Mouse (Mus musculus): ENCODE data around the gene Tmcc1. TPM values are rescaled to one million over a fixed set of nuclear protein-coding genes. Genes with fewer than 3 reads are reported as not detected.

Tmcc1 gene
- polyA plus RNA-seq, 1 experiment = 48.7 TPM

DNA sequence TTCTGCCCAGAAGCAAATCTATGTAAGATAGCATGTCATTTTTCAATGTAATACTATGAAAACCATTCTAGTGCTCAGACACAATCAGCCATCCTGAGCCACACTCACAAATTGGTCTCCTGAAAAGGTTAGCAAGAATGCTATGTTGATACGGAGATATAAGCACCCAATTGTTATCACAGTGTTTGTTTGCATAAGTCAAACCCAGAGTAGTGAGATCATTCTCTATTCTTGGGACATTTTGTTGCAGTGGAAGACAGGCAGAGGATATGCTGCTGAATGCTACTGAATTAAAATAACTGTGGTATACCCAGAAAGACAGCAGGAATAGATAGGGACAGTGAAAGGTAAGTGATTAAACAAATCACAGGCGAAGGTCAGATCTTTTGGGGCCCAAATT is 149.2 kb downstream of the Tmcc1 start:
- Histone ChIP-seq H3K27ac (ENCODE audit: insufficient read depth, low read length) (no peak overlapping the region), H3K4me3 (ENCODE audit: insufficient read depth, low read length) (no peak overlapping the region), H3K4me1 (ENCODE audit: control insufficient read depth, insufficient read depth, low read length) (peaks cover 12% of the 10 kb centered on the region)
- no peak for TF ChIP-seq POLR2A (IDR thresholded peaks at IDR 0.05; ENCODE audit: extremely low read depth, insufficient read depth, low read length)

- no peak overlapping the region for H3K4me3 ChIP-seq (ENCODE audit: insufficient read depth, low read length)
- no peak for TF ChIP-seq POLR2A (IDR thresholded peaks at IDR 0.05; ENCODE audit: extremely low read depth, insufficient read depth, low read length)
- no peak for TF ChIP-seq CTCF (IDR thresholded peaks at IDR 0.05; ENCODE audit: extremely low read depth, insufficient read depth, low read length)
- peaks cover 14% of the 10 kb centered on the region for H3K4me1 ChIP-seq (ENCODE audit: control insufficient read depth, insufficient read depth, low read length)
- no peak overlapping the region for H3K27ac ChIP-seq (ENCODE audit: insufficient read depth, low read length)
Observed at GRCm38 (mm10) chr6:116038222-116038621, 155.1 kb downstream of the Tmcc1 start.

DNA sequence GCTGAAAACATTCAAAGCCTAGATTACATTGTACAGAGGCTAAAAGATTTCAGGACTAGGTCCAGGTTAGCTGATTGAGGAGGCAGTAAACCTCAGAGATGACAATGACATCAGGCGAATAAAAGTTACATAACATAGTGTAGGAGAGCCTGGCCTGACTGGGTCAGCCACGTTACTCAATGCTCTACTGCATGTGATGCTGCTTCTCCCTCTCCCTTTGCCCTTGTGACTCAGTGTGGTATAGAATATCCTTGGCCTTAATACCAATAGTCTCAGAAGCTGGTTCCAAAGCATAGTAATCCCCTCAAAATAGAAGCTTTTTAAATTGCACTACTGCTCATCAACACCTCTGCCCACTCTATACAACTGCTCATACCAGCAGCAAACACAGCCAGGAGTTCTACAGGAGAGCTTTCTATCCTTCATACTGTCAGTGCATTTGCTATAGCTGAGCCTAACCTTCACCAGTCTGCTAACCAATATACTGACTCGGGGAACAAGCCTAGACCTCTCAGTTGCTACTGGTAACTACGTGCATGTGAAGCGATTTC is 155.9 kb downstream of the Tmcc1 start:
- Histone ChIP-seq H3K4me1 (ENCODE audit: control insufficient read depth, insufficient read depth, low read length) (peaks cover 12% of the 10 kb centered on the region), H3K27ac (ENCODE audit: insufficient read depth, low read length) (peak overlapping the region; percentile 23; the same call in 1 of the 2 replicates), H3K4me3 (ENCODE audit: insufficient read depth, low read length) (no peak overlapping the region)
- no peak for TF ChIP-seq CTCF (IDR thresholded peaks at IDR 0.05; ENCODE audit: extremely low read depth, insufficient read depth, low read length)
- TF ChIP-seq POLR2A (IDR thresholded peaks at IDR 0.05; ENCODE audit: extremely low read depth, insufficient read depth, low read length) = no peak

DNA sequence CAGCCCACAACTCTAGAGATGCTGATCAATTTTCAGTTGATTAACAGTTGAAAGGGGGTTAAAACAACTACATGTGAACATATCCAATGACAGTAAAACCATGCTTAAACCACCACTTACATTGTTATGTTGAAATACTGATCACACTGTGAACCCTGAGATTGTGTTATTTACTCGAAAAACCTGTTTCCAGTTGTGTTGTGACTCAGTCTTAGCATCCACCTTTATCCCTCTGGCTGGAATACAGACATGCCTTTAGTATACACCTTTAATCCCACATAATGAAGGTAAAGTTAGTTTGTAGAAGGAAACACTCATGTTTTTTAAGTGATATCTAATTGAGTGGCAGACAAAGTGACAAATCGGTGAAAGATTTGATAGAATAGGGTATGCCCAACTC is 156.7 kb downstream of the Tmcc1 start:
- TF ChIP-seq POLR2A (IDR thresholded peaks at IDR 0.05; ENCODE audit: extremely low read depth, insufficient read depth, low read length) (no peak), CTCF (IDR thresholded peaks at IDR 0.05; ENCODE audit: extremely low read depth, insufficient read depth, low read length) (no peak)
- Histone ChIP-seq H3K27ac (ENCODE audit: insufficient read depth, low read length) (no peak overlapping the region), H3K4me1 (ENCODE audit: control insufficient read depth, insufficient read depth, low read length) (peaks cover 12% of the 10 kb centered on the region), H3K4me3 (ENCODE audit: insufficient read depth, low read length) (no peak overlapping the region)

DNA sequence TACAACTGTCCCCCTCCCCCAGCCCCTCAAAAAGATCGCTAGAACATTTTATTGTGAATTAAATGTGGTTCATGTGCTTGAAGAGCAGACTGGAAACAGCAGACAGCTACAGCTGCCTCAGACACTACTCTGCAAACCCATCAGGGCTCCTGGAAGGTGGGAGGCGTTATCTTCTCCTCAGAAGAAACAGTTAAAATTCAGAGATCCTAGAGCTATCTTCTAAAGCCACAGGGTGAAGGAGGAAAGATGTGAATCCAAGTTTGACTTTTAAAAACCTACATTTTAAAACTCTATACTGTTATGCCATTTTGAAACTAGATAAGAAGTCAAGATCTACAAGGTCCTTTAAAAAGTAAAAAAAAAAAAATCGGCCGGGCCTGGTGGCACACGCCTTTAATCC is 162.2 kb downstream of the Tmcc1 start:
- H3K4me3 ChIP-seq (ENCODE audit: insufficient read depth, low read length) = no peak overlapping the region
- TF ChIP-seq POLR2A (IDR thresholded peaks at IDR 0.05; ENCODE audit: extremely low read depth, insufficient read depth, low read length) = no peak
- no peaks in the 10 kb centered on the region; the same call in 1 of the 2 replicates for H3K4me1 ChIP-seq (ENCODE audit: control insufficient read depth, insufficient read depth, low read length)
- H3K27ac ChIP-seq (ENCODE audit: insufficient read depth, low read length) = no peak overlapping the region

GRCm38 (mm10) chr6:116024666-116025065 is 168.6 kb downstream of the Tmcc1 start:
- H3K4me1 ChIP-seq (ENCODE audit: control insufficient read depth, insufficient read depth, low read length) = peaks cover 2% of the 10 kb centered on the region; the same call in 1 of the 2 replicates
- TF ChIP-seq POLR2A (IDR thresholded peaks at IDR 0.05; ENCODE audit: extremely low read depth, insufficient read depth, low read length) = no peak
- TF ChIP-seq CTCF (IDR thresholded peaks at IDR 0.05; ENCODE audit: extremely low read depth, insufficient read depth, low read length) = no peak
- no peak overlapping the region for H3K4me3 ChIP-seq (ENCODE audit: insufficient read depth, low read length)
- no peak overlapping the region for H3K27ac ChIP-seq (ENCODE audit: insufficient read depth, low read length)

DNA sequence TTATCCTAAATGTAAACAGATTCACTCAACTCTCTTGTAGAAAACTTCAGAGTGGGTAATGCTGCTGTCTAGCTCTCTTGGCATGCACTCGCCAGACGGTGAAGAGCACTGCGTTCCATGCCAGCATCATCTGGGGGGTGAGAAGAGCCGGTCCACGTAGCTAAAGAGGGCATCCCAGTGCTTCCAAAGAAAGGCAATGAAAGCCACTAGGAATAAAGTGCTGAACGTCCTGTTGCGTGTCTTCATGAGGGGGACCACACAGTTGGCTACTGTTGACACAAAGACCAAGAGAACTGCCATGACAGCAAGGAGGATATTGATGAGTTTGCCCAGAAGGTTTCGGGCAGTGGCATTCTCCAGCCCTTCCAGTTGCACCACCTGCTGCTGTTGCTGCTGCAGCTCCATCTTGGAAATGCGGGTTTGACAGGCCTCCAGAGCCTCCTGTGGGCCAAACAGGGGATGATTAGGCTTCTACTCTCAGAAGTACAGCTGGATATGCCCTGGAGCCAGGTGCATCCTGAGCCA is 171.3 kb downstream of the Tmcc1 start:
- Histone ChIP-seq H3K4me3 (ENCODE audit: insufficient read depth, low read length) (no peak overlapping the region), H3K27ac (ENCODE audit: insufficient read depth, low read length) (no peak overlapping the region), H3K4me1 (ENCODE audit: control insufficient read depth, insufficient read depth, low read length) (peaks cover 2% of the 10 kb centered on the region; the same call in 1 of the 2 replicates)
- TF ChIP-seq CTCF (IDR thresholded peaks at IDR 0.05; ENCODE audit: extremely low read depth, insufficient read depth, low read length) = no peak
- TF ChIP-seq POLR2A (IDR thresholded peaks at IDR 0.05; ENCODE audit: extremely low read depth, insufficient read depth, low read length) = no peak

DNA sequence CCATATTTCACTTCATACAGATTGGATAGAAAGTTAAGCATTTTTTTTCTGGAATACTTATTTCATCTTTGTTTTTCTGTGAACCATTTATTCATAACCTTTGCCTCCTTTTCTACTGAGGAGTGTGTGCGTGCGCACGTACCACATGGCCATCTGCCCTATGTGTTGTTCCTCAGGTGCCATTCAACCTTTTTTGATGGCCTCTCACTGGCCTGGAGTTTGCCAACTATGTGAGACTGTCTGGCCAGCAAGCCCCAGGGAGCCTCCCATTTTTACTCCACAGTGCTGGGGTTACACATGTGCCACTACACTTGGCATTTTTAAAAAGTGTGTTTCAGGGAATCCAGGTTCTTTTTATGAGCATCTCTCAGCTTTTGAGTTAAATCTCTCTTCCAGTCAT is 177.4 kb downstream of the Tmcc1 start:
- H3K27ac ChIP-seq (ENCODE audit: insufficient read depth, low read length) = no peak overlapping the region
- H3K4me3 ChIP-seq (ENCODE audit: insufficient read depth, low read length) = no peak overlapping the region
- H3K4me1 ChIP-seq (ENCODE audit: control insufficient read depth, insufficient read depth, low read length) = no peaks in the 10 kb centered on the region
- no peak for TF ChIP-seq POLR2A (IDR thresholded peaks at IDR 0.05; ENCODE audit: extremely low read depth, insufficient read depth, low read length)
- no peak for TF ChIP-seq CTCF (IDR thresholded peaks at IDR 0.05; ENCODE audit: extremely low read depth, insufficient read depth, low read length)

- no peaks in the 10 kb centered on the region for H3K4me1 ChIP-seq (ENCODE audit: control insufficient read depth, insufficient read depth, low read length)
- TF ChIP-seq CTCF (IDR thresholded peaks at IDR 0.05; ENCODE audit: extremely low read depth, insufficient read depth, low read length) = no peak
- no peak for TF ChIP-seq POLR2A (IDR thresholded peaks at IDR 0.05; ENCODE audit: extremely low read depth, insufficient read depth, low read length)
- no peak overlapping the region for H3K4me3 ChIP-seq (ENCODE audit: insufficient read depth, low read length)
- no peak overlapping the region for H3K27ac ChIP-seq (ENCODE audit: insufficient read depth, low read length)
Observed at GRCm38 (mm10) chr6:116014111-116014510, 179.2 kb downstream of the Tmcc1 start.

- Histone ChIP-seq H3K27ac (ENCODE audit: insufficient read depth, low read length) (no peak overlapping the region), H3K4me3 (ENCODE audit: insufficient read depth, low read length) (no peak overlapping the region), H3K4me1 (ENCODE audit: control insufficient read depth, insufficient read depth, low read length) (no peaks in the 10 kb centered on the region)
- TF ChIP-seq CTCF (IDR thresholded peaks at IDR 0.05; ENCODE audit: extremely low read depth, insufficient read depth, low read length) (no peak), POLR2A (IDR thresholded peaks at IDR 0.05; ENCODE audit: extremely low read depth, insufficient read depth, low read length) (no peak)
Observed at GRCm38 (mm10) chr6:116013687-116014086, 179.6 kb downstream of the Tmcc1 start.
